Mouse (Mus musculus): ENCODE results near the gene Gm17617.

GRCm38 (mm10) chr13:55153951-55154350 lies 20.6 kb upstream of the Gm17617 start:
- no peak for TF ChIP-seq CTCF (IDR thresholded peaks at IDR 0.05; ENCODE audit: borderline replicate concordance, insufficient read depth, low read length)
- TF ChIP-seq POLR2A (IDR thresholded peaks at IDR 0.05; ENCODE audit: low read depth, low read length): no peak
